Mouse (Mus musculus) lung, embryonic 14.5 days (tissue): ENCODE data around the gene Acad9. TPM values are rescaled to one million over a fixed set of nuclear protein-coding genes. Genes with fewer than 3 reads are reported as not detected.

ENCODE experiments used
- ATAC-seq: fragments of 200-750 bp; cut with Nextera tagmentation; 2 replicates; pipeline ENCODE4 v1.8.0; 2017; ENCODE audit warnings: mild to moderate bottlenecking, moderate TSS enrichment, moderate library complexity; ENCODE audit not compliant: insufficient read depth
- DNase-seq: peaks from one replicate; pipeline ENCODE4 v3.0.0-alpha.2; 2015
- H3K27ac ChIP-seq: fragments of 300-500 bp; sonication (generic); 2 replicates; pipeline ENCODE4 v1.5.1; 2014; ENCODE audit warnings: low read depth, mild to moderate bottlenecking, moderate library complexity
- H3K27me3 ChIP-seq: fragments of 300-500 bp; sonication (generic); 2 replicates; pipeline ENCODE4 v1.6.1; 2014; ENCODE audit warnings: low read length, control low read depth; ENCODE audit not compliant: insufficient read depth
- H3K36me3 ChIP-seq: fragments of 300-500 bp; sonication (generic); 2 replicates; pipeline ENCODE4 v1.6.1; 2014; ENCODE audit warnings: control low read depth; ENCODE audit not compliant: insufficient read depth
- H3K4me1 ChIP-seq: fragments of 300-500 bp; sonication (generic); 2 replicates; pipeline ENCODE4 v1.6.1; 2014; ENCODE audit warnings: antibody characterized with exemption, control low read depth; ENCODE audit not compliant: insufficient read depth
- H3K4me2 ChIP-seq: fragments of 300-500 bp; sonication (generic); 2 replicates; pipeline ENCODE4 v1.6.1; 2014; ENCODE audit warnings: mild to moderate bottlenecking
- H3K4me3 ChIP-seq: fragments of 300-500 bp; sonication (generic); 2 replicates; pipeline ENCODE4 v1.5.1; 2014; ENCODE audit warnings: low read depth, low read length
- H3K9ac ChIP-seq: fragments of 300-500 bp; sonication (generic); 2 replicates; pipeline ENCODE4 v1.6.1; 2014
- H3K9me3 ChIP-seq: fragments of 300-500 bp; sonication (generic); 2 replicates; pipeline ENCODE4 v1.6.1; 2016; ENCODE audit warnings: low read depth, low read length, control low read depth
- CTCF ChIP-seq: IDR thresholded peaks from 2 replicates; pipeline ENCODE4 v1.5.1; 2016; ENCODE audit warnings: antibody characterized with exemption, low read depth
- WGBS: fragments of 180-500 bp; shearing (Covaris S2); extraction: QIAGEN DNeasy Blood & Tissue Kit; methylation state at CpG from one replicate; pipeline ENCODE4 v1.1.7; 2014; 5-methylcytosine and 5-hydroxymethylcytosine counted together
- polyA plus RNA-seq: library from polyadenylated mRNA; unstranded; fragments of >200 nt; fragmentation: Nextera tagmentation; extraction: Ambion mirVana; gene quantifications from 2 replicates; pipeline ENCODE4 v1.2.1, GENCODE M21; 2014

Gene Acad9
- polyA plus RNA-seq, 1 experiment from 2014 or later = 90.4 TPM

DNA sequence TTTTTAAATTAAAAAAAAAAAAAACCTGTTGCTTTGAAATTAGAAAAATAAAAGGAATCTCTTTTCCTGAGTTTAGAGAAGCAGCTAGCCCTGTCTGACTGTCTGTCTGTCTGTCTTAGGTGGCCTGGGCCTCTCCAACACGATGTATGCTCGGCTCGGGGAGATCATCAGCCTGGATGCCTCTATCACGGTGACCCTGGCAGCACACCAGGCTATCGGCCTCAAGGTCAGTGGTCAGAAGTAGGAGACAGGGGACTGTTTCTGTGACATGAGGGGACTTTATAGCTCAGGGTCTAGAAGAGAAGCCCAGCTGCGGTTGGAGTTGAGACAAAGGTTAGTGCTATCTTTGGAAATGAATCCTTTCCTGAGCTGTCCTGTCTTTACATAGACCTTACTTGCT lies 8.5 kb downstream of the Acad9 start:
- Histone ChIP-seq H3K4me2 (no peak overlapping the region), H3K27ac (no peak overlapping the region), H3K27me3 (no peaks in the 10 kb centered on the region), H3K4me3 (no peak overlapping the region), H3K36me3 (peaks cover 65% of the 10 kb centered on the region), H3K9ac (no peak overlapping the region), H3K9me3 (no peaks in the 10 kb centered on the region), H3K4me1 (no peaks in the 10 kb centered on the region)
- TF ChIP-seq CTCF = no peak
- DNase-seq (no peak), ATAC-seq (no peak)
- 91% methylated on average over 6 of the region's 6 CpGs for WGBS

DNA sequence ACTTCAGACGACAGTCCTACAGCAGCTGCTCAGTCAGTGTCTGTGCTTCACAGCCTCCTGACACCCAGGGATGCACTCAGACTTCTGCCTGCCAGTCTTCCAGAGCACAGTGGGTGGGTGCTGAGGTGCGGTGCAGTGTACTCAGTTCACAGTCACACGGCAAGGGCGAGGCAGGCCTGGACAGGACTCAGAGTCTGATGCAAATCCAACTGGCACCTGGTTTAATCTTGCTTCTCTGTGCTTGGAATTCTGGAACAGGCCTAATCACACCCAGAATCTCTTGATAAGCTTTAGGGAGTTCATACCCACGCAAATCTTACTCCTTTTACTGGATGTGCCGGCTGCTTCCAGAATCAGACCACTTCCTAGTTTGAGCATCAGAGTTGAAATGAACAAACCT lies 9.7 kb downstream of the Acad9 start:
- TF ChIP-seq CTCF = no peak
- Histone ChIP-seq H3K27me3 (no peaks in the 10 kb centered on the region), H3K9ac (no peak overlapping the region), H3K4me1 (no peaks in the 10 kb centered on the region), H3K27ac (no peak overlapping the region), H3K36me3 (peaks cover 77% of the 10 kb centered on the region), H3K4me3 (no peak overlapping the region), H3K4me2 (no peak overlapping the region), H3K9me3 (no peaks in the 10 kb centered on the region)
- DNase-seq (no peak), ATAC-seq (no peak)
- WGBS = 93% methylated on average over 6 of the region's 6 CpGs

DNA sequence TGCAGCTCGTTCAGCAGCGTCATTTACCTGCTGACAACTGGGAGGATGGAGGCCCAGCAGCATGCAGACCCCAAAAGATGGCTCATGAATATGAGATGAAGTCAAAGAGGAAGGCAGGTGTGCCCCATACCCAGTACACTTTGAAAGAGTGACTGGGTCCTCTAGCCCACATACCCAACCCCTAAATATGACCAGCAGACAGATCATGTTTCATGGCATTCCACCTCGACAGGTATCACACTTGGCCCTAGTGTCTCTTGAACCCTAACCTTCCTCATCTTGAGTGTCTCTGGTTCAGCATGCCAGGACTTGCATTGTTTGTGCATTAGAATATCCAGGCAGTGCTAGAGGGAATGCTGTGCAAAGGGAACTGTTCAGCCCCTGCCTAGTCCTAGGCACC lies 11.6 kb downstream of the Acad9 start:
- Histone ChIP-seq H3K36me3 (peaks cover 92% of the 10 kb centered on the region), H3K9me3 (no peaks in the 10 kb centered on the region), H3K27ac (no peak overlapping the region), H3K4me3 (no peak overlapping the region), H3K27me3 (no peaks in the 10 kb centered on the region), H3K4me2 (no peak overlapping the region), H3K4me1 (no peaks in the 10 kb centered on the region), H3K9ac (no peak overlapping the region)
- no peak for ATAC-seq
- 86% methylated on average over 3 of the region's 3 CpGs for WGBS
- no peak for DNase-seq
- no peak for TF ChIP-seq CTCF

- Histone ChIP-seq H3K9me3 (no peaks in the 10 kb centered on the region), H3K27me3 (no peaks in the 10 kb centered on the region), H3K9ac (no peak overlapping the region), H3K27ac (no peak overlapping the region), H3K4me3 (no peak overlapping the region), H3K4me1 (no peaks in the 10 kb centered on the region), H3K4me2 (no peak overlapping the region), H3K36me3 (peaks cover 93% of the 10 kb centered on the region)
- DNase-seq (no peak), ATAC-seq (no peak)
- 86% methylated on average over 5 of the region's 5 CpGs for WGBS
- no peak for TF ChIP-seq CTCF
Measured at GRCm38 (mm10) chr3:36079886-36080285, 14.1 kb downstream of the Acad9 start.

DNA sequence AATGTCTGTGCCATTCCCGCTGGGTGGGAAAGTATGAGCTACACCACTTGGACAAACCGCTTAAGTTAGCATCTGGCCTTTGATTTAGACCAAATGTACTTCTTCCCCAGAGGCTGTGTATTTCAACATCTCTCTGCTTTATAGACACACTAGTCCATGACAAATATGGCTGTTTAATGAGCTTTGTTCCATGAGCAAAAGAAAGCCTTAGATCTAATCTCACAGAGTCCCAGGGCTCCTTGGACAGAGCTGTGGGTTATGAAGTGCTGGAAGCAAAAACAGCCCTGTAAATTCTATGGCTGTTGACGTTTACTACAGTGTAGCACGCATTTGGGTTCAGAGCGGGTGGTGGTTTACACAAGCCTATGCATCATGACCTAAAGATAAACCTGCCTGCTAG lies 15.0 kb downstream of the Acad9 start:
- Histone ChIP-seq H3K4me3 (no peak overlapping the region), H3K27ac (no peak overlapping the region), H3K4me1 (no peaks in the 10 kb centered on the region), H3K9ac (no peak overlapping the region), H3K36me3 (peaks cover 93% of the 10 kb centered on the region), H3K4me2 (no peak overlapping the region), H3K27me3 (no peaks in the 10 kb centered on the region), H3K9me3 (no peaks in the 10 kb centered on the region)
- no peak for TF ChIP-seq CTCF
- DNase-seq (no peak), ATAC-seq (no peak)
- WGBS = 90% methylated on average over 5 of the region's 5 CpGs

DNA sequence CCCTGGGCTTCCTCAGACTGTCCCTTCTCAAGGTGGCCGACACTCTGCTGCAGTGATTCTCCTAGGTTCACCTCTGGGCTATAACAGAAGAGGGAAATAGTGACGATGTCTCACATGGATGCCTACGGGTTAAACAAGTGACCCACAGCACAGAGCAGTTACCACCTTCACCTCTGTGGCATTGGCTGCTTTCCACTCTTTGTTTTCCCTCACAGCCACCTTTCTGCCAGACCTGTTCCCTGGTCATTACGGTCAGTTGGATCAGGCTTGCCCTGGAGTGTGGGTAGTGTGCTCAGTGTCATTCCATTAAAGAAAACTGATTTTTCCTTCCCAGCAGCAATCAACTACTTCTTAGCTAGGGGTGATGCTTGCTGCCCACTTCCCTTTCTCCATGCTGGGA lies 17.1 kb downstream of the Acad9 start:
- ATAC-seq (no peak), DNase-seq (no peak)
- H3K4me3 ChIP-seq = no peak overlapping the region
- H3K27ac ChIP-seq = no peak overlapping the region
- H3K27me3 ChIP-seq = no peaks in the 10 kb centered on the region
- H3K4me2 ChIP-seq = no peak overlapping the region
- peaks cover 93% of the 10 kb centered on the region for H3K36me3 ChIP-seq
- 93% methylated on average over 4 of the region's 4 CpGs for WGBS
- H3K9me3 ChIP-seq = no peaks in the 10 kb centered on the region
- no peak overlapping the region for H3K9ac ChIP-seq
- H3K4me1 ChIP-seq = no peaks in the 10 kb centered on the region
- no peak for TF ChIP-seq CTCF

DNA sequence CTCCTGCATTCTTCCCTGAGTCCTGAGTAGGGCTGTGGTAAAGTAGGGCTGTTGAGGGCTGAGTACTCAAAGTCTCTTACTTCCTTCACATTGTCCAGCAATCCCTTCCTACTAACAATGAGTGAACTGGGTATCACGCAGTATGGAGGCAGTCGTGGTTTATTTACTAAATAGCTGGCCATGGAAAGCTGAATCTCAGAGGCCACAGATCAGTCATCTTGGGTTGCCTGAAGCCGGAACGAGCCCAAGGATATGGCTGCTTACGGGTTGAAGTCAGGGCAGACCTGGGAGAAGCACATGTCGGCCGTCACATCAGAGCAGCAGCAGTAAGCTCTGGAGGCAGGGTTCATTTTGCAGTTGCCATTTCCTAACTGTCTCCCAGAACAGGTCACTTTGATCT lies 17.6 kb downstream of the Acad9 start:
- Histone ChIP-seq H3K27ac (no peak overlapping the region), H3K9me3 (no peaks in the 10 kb centered on the region), H3K27me3 (no peaks in the 10 kb centered on the region), H3K9ac (no peak overlapping the region), H3K4me1 (no peaks in the 10 kb centered on the region), H3K36me3 (peaks cover 93% of the 10 kb centered on the region), H3K4me3 (no peak overlapping the region), H3K4me2 (no peak overlapping the region)
- ATAC-seq (no peak), DNase-seq (no peak)
- 92% methylated on average over 7 of the region's 7 CpGs for WGBS
- no peak for TF ChIP-seq CTCF

- H3K9ac ChIP-seq = no peak overlapping the region
- 94% methylated on average over 5 of the region's 5 CpGs for WGBS
- no peaks in the 10 kb centered on the region for H3K4me1 ChIP-seq
- H3K36me3 ChIP-seq = peaks cover 93% of the 10 kb centered on the region
- DNase-seq (no peak), ATAC-seq (no peak)
- no peak overlapping the region for H3K4me2 ChIP-seq
- H3K27me3 ChIP-seq = no peaks in the 10 kb centered on the region
- no peaks in the 10 kb centered on the region for H3K9me3 ChIP-seq
- H3K27ac ChIP-seq = no peak overlapping the region
- no peak overlapping the region for H3K4me3 ChIP-seq
- no peak for TF ChIP-seq CTCF
Measured at GRCm38 (mm10) chr3:36085394-36085793, 19.6 kb downstream of the Acad9 start.
